Mouse (Mus musculus): ENCODE measurements around the gene Rrp9.

Gene Rrp9

DNA sequence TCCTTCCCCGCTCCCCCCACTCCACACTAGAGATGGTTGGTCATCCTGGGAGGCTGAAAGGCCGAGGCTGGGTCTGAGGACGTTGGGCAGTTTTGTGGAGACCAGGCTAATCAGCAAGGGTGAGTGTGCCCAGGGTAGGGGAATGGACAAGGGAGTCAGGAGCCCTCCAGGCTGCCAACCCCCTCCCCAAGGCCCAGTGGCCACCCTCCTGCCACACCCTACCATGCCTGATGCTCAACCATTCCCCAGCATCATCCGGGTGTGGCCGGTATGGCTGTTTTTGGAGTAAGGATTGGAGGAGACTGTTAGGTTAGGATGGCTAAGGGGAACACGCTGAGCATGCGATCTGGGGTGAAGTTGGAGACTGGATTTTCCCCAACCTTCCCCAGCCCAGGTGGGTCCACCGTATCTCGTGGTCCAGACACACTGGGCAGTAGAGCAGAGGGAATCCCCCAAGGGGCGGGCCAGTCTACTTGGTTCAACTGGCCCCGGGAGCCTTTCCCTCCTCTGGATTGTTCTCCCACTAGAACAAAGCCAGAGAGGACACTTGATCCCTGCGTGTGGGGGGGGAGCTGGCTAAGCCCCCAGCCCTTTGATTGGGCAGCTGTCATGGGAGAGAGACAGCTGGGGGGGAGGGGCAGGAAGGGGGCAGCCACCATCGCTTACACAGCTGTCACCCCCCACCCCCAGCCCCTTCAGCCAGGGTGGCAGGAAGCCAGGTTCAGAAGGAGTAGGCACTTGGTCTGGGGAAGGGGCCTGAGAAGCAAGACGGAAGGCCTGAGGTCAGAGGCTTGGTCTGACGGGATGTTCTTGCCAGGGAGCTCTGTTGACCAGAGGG is 19.2 kb upstream of the Rrp9 start:
- DNase-seq (ENCODE audit: low spot score): no peak

DNA sequence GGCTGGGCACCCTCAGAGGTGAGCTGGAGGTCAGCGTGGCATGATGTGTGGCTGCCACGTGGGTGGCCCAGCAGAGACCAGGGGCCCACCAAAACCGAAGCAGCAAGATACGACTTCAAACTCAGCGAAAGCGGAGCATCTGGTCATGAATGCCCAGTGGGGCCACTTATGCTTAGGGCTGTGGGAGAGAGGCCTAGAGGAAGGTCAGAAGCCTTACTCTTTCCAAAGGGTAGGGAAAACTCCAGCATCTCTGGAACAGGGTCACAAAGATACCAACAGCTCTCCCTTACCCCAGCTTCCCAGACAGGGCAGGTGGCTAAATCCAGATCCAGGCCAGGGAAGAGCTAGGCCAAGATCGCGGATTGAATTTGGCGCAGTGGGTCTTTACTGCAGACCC is 18.6 kb upstream of the Rrp9 start:
- DNase-seq (ENCODE audit: low spot score): no peak

DNA sequence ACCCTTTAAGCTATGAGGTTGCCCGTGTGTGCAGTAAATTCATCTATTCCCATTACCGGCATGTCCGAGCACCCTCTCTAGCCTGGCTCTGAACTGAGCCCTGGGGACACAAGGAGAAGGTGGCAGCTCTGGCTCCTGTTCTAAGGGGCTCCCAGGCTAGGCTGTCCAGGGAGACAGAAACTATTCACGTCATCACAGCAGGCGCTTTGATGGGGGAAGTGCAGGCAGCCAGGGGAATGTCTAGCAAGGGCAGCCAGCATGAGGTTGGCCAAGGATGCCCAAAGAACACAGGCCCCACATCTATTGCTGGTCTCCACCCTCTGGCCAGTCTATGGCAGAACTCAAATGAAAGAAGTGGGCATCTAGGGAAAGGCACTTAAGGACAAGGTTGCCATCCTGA is 17.8 kb upstream of the Rrp9 start:
- DNase-seq (ENCODE audit: low spot score): no peak

DNA sequence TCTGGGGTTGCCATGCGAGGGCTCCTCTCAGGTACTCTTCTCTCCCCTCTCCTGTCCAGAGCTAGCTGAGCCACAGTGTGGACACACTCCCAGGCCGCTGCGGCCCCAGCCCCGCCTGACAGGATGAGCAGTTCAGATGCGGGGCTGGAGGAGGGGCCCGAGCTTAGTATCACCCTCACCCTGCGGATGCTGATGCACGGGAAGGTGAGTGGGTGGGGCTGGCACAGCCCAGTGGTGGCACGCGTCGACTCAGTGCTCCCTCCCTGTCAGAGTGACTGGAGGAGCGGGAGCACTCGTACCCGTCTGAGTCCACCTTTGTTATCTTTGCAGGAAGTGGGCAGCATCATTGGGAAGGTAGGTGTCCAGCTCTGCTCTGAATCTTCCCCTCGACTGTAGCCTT is 15.8 kb upstream of the Rrp9 start:
- no peak for DNase-seq (ENCODE audit: low spot score)

DNA sequence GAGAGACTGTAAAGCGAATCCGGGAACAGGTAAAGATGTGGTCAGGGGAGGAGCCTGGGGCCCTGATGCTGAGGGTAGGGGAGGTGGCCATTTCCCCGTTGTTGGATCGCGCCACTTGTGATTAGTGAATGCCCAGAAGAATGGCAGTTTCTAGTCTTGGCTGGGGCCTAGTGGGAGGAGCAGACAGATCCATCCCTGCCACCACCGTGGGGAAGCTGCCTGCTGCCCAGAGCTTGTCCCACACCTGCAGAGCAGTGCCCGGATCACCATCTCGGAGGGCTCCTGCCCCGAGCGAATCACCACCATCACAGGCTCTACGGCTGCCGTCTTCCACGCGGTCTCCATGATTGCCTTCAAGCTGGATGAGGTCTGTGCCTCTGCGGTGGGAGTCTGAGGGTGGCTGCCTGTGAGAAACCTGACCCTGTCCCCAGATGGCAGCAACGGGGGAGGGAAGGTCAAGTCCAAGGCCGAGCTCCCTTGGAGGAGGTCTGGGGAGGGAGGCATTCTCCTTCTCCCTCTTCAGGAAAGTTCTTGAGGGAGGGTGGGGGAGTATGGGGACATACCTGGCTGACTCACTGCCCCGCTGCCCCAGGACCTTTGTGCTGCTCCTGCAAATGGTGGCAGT is 15.2 kb upstream of the Rrp9 start:
- no peak for DNase-seq (ENCODE audit: low spot score)

DNA sequence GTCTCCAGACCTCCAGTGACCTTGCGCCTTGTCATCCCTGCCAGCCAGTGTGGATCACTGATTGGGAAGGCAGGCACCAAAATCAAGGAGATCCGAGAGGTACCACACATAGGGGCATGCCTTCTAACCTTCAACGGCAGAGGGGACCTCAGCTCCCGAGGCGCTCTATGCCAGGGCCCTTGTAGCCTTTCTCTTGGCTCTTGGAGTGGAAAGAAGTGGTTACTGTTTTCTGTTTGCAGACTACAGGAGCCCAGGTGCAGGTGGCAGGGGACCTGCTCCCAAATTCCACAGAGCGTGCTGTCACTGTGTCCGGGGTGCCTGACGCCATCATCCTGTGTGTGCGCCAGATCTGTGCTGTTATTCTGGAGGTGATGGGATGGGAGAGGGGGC is 14.7 kb upstream of the Rrp9 start:
- no peak for DNase-seq (ENCODE audit: low spot score)

DNA sequence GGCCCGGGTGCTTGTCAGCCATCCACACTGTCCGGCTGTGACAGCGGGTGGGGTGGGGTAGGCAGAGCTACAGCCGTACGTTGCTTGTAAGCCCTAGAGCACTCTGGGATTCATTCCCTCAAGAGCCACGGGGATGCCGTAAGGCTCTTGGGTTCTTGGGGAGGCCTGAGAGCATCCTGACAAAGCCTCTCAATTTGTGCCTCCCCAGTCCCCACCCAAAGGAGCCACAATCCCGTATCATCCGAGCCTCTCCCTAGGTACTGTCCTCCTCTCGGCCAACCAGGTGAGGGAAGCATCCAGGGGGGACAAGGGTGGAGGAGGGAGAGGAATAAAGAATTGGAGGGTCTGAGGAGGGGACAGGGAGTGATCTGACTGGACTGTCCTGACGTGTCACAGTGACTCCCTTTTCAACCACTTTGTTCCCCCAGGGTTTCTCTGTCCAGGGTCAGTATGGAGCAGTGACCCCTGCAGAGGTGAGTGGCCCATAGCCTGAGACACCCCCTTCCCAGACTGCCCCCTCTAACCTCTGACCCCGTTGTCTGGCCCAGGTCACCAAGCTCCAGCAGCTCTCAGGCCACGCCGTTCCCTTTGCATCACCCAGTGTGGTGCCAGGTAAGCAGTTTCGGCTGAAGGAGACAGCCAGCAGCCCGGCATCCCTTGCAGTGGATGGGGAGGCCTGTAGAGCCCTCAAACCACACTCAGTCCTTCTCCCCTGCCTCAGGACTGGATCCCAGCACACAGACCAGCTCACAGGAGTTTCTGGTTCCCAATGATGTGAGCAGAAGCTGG is 13.9 kb upstream of the Rrp9 start:
- DNase-seq (ENCODE audit: low spot score): no peak

DNA sequence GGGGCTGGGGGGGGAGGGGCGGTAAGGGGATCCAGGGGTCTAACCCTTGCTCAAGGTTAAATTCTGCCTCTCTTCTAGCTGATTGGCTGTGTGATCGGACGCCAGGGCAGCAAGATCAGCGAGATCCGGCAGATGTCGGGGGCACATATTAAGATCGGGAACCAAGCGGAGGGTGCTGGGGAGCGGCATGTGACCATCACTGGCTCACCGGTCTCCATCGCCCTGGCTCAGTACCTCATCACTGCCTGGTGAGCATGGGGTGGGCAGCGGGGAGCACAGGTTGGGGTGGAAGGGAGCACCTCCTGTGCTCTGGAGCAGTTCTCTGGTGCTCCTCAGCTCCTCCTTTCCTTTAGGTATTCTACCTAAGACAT is 13.3 kb upstream of the Rrp9 start:
- no peak for DNase-seq (ENCODE audit: low spot score)

DNA sequence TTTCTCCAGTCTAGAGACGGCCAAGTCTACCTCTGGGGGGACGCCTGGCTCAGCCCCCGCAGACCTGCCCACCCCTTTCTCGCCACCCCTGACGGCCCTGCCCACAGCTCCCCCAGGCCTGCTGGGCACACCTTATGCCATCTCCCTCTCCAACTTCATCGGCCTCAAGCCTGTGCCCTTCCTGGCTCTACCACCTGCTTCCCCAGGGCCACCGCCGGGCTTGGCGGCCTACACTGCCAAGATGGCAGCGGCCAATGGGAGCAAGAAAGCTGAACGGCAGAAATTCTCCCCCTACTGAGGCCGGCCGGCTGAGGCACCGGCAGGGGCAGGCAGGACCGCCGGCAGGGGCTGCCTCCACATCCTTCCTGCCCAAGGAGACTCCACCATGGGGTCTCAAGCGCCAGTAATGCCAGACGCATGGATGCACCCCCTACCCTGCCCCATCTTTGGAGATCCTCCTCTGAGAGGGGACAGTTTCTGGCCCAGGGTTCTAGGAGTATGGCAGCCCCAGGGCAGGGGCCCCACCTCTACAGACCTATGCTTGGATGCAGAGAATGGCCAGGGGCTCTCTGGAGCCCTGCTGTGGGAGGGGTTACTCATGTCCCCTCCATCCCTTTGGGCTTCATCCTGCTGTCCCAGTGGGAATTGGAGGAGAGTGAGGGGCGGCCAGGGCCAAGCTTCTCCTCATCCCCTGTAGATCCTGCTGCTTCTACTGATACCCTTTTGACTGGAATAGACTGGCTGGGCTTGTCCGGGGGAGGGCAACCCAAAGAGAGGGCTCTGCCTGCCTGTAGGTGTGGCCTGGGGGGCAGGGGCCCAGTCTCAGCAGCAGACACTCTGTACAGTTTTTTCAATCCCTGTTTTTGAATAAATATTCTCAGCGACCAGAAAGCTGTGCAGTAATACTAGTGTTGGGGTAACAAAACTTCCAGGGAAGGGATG is 12.4 kb upstream of the Rrp9 start:
- DNase-seq (ENCODE audit: low spot score): no peak

DNA sequence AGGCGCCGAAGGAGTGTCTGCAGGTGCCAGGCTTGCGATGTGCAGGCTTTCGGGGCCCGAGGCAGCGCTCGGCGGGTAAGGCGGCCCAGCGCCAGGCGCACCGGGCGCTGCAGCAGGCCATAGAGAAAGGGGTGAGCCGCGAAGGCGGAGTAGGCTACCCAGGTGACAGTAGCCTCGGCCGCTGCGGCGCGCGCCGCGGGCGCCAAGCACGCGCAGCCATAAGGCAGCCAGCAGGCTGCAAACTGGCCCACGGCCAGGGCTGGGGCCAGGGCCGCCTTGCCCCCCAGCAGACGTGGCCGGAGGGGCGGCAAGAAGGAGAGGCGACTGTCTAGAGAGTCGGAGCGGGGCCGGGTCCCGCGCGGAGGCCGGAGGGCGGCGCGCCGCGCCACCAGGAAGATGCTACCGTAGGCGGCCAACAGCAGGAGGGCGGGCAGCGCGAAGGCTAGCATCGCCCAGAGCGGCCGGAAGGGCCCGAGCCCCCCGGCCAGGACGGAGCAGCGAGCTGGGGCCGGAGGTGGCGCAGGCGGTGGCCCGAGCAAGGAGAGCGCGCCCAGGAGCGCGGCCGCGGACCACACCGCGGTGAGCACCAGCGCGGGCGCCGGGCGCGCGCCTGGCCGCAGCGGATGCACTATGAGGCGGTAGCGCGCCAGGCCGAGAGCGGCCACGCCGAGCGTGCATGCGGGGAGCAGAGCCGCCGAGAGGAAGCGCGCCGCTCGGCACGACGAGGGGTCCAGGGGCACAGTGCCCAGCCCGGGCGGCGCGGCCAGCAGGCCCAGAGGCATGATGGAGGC is 10.8 kb upstream of the Rrp9 start:
- DNase-seq (ENCODE audit: low spot score): peak; percentile 55

DNA sequence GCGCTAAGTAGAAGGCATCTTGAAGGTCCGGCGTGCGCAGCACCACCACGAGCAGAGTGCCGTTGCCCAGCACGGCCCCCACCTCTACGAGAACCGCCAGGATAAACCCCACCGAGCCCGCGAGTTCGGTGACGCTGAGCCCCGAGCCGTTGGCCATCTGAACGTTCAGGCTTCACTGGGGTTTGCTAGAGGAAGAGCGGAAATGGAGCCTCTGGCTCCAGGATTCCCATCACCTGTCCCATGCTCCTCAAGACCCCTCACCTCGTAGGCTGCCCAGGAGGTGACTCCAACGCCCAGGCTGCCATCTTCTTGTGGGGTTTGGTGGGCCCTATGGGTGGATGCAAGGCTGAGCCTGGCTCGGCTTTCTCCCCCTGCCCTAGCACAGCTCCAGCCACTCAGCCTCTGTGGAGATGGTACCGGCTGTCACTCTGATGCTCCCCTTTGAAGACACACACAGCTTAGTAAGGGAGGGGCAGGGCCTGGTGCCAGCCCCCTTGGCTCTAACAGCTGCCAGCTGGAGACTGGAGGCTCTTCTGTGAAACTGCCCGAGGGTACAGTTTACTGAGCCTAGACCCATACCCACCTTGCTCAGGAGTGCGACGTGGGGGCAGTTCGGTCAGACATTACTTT is 10.1 kb upstream of the Rrp9 start, which contains the start of gene Gpr62:
Gene Gpr62 (minus strand): TSS at position 368 of the 630 bp plus-strand sequence.
- DNase-seq (ENCODE audit: low spot score): no peak

DNA sequence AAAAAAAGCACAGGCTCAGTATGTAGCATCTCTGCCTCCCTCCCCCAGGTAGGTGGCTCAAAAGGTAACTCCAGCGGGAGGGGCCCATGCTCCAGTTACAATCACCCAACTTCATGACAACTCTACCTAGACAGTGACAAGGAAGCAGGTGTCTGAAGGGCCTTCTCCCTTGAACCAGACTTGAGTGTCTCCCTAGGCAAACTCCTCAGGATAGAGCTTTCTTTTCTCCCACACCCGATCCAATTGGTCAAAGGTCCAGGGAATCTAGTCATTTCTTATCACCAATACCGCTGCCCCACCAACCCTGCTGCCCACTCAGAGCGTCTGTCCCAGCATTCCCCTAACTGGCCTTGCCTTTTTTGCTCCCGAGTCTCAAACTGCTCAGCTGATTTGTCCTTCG is 9.0 kb upstream of the Rrp9 start:
- DNase-seq (ENCODE audit: low spot score): no peak

DNA sequence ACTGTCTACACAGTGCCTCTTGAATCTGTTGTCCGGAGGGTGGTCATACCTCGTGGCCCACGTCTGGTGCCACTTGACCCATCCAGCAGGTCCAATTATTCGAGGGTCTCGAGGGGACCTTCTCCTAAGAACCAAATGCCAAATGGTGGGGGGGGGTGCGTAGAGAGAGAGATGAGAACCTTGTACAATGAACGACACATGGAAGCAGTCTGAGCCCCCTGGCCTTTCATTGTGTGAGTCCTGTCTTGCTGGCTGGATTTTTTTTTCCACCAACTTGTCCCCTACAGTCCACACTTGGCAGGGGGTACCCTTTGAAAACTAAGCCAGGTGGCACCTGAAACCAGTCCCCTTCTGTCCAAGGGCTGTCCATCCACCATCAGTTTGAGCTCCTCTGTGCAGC is 8.0 kb upstream of the Rrp9 start:
- no peak for DNase-seq (ENCODE audit: low spot score)

DNA sequence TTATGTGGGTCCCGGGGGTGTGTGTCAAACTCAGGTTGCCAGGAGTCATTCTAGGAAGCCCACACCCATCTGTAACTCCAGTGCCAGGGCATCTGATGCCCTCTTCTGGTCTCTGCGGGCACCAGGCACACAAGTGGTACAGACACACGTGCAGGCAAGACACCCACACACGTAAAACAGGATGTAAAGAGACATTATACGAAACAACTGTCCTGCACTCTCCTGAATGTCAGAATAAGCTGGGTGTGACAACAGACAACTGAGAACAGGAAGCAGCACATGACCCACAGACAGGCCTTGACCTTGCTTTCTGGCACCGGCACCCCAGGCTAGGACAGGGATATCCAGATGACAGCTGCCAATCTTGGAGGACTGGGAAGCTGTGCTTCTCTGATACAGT is 6.4 kb upstream of the Rrp9 start:
- no peak for DNase-seq (ENCODE audit: low spot score)

DNA sequence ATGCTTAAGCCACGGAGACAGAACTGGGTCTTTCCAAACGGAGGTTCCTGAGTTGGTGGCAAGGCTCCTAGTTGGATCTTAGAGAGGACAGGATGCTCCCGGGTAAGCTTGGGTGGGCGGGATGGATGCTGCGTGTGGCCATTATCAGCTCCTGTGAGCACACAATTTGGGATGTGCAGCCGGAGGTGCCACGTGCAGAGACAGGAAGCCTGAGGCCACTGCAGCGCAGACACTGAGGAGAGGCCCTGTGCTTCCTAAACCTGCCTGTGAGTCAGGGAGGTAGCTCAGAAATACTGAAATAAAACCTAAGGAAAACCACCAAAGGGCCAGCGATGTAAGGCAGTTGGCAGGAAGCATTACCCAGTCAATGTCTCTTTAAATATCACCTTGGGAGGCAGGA is 6.0 kb upstream of the Rrp9 start:
- DNase-seq (ENCODE audit: low spot score): no peak

DNA sequence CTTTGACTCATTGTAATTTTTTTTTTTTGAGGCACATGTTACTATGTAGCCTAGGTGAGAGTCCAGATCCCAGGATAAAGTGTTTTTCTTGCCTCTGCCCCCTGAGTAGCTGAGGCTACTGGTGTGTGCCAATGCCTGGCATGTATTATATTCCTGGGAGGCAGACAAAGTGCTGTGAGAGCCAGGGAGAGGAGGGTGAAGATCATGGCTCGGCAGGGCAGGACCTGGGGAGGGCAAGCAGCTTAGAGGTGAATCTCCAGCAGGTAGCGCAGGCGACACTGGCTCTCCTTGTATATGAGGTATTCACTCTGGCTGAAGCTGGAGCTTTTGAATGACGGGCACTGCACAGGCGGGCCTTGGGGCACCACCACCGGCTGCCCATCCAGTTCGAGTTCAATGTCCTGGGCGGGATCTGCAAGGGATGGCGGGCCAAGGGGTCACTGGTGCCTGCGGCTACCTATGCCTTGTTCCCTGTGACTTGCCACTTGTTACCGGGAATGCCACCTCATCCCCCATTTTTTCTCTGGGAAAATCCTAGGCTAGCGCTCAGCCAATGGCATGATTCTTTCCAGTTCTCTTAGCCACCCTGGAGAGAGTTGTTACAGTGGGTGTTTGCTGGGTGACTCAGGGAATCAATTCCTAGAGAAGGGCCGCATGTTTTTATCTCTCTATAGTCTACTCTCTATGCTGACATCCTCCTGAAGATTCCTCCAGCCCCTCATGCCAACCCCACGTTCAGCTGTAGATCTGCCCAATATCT is 4.6 kb upstream of the Rrp9 start:
- no peak for DNase-seq (ENCODE audit: low spot score)

DNA sequence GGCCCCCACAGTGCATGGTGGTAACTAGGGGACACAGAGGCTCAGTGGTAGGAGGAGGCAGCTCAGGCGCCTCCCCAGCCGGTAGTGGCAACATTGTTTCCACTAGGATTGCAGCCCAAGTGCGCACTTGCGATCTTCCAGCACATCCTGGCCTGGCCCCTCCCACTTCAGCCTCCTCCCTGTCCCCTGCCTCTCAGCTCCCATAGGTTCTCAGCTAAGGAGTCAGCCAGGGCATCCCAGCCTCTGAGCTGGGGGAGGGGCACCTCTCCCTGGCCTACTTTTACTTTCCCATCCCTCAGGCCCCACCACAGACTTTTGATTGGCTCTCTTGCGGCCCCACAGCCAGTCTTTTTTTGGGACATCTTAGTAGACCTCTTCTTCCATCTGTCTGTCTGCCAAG is 3.9 kb upstream of the Rrp9 start:
- peak; percentile 52 for DNase-seq (ENCODE audit: low spot score)

DNA sequence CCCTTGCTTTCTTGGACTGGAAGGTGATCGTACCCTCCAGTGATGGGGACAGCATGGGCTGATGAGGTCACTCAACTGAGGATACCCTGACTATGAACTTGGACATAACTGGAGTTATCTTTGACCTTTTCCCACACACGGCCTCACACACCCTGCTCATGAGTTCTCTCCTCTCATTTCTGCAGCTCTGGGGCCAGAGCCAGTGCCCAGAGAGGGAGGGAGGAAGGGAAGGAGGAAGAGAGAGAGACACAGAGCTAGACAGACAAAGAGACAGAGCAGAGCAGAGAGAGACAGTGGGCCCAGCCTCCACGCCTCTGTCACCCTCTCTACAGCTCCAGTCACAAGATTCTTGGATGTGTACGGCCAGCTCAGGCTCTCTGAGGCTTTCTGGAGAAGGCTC is 3.4 kb upstream of the Rrp9 start:
- DNase-seq (ENCODE audit: low spot score): no peak

DNA sequence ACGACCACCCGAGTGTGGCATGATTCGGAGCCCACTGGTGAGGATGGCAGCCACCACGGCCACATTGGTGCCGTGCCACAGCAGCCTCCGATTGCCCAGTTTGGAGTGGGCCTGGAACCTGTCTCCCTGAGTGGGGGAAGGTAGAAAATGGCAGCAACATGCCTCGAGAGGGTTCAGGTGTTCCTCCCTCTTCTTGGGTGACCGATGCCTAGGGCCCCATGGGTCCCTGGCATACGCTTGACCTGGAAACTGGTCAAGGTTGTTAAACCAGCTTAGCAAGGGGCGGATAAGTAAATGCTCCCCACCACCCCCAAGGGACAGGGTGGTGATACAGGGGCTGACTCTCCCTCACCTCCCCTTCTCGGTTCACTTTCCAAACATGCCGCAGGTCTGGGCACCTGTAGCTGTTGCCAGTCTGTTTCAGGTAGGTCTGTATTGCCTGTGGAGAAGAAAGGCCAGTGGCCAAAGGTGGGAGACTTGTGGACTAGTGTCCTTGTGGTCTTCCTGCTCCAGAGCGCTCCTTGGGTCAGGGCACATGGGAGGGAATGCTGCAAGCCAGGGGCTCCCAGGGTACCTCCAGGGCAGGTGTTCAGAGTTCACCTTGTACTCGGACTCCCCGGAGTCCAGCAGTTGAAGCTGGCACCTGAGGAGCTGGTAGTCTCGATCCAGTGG is 2.5 kb upstream of the Rrp9 start:
- DNase-seq (ENCODE audit: low spot score): peak; percentile 12

All from ovary, postnatal 36 days (tissue).